Mouse (Mus musculus) frontal cortex, adult (tissue): ENCODE measurements around the gene Ganc.

ENCODE experiments used
- ATAC-seq: cut with Nextera tagmentation; 2 replicates; pipeline ENCODE4 v1.9.2; 2017; ENCODE audit warnings: mild to moderate bottlenecking, moderate library complexity, mixed read lengths; ENCODE audit not compliant: low TSS enrichment

The Ganc gene

GRCm38 (mm10) chr2:120403653-120403985 is at the start of gene Ganc:
Ganc (plus strand) TSS chr2:120403896.
- ATAC-seq, result peak; percentile 64

GRCm38 (mm10) chr2:120360425-120360824 is 43.3 kb upstream of the Ganc start:
- ATAC-seq, result no peak

GRCm38 (mm10) chr2:120366501-120366900 is 37.2 kb upstream of the Ganc start:
- no peak for ATAC-seq

GRCm38 (mm10) chr2:120367416-120368207 is 36.1 kb upstream of the Ganc start:
- ATAC-seq, result no peak

GRCm38 (mm10) chr2:120373858-120374257 is 29.8 kb upstream of the Ganc start:
- ATAC-seq, result no peak

GRCm38 (mm10) chr2:120386264-120386663 is 17.4 kb upstream of the Ganc start:
- ATAC-seq, result no peak

GRCm38 (mm10) chr2:120387291-120387690 is 16.4 kb upstream of the Ganc start:
- no peak for ATAC-seq

GRCm38 (mm10) chr2:120389376-120389775 is 14.3 kb upstream of the Ganc start:
- ATAC-seq, result no peak

GRCm38 (mm10) chr2:120390934-120391333 is 12.8 kb upstream of the Ganc start:
- no peak for ATAC-seq

GRCm38 (mm10) chr2:120392406-120392805 is 11.3 kb upstream of the Ganc start:
- no peak for ATAC-seq

- no peak for ATAC-seq
Measured at GRCm38 (mm10) chr2:120397951-120398350, 5.7 kb upstream of the Ganc start.

- ATAC-seq, result no peak
Measured at GRCm38 (mm10) chr2:120402813-120403212, 883 bp upstream of the Ganc start.

GRCm38 (mm10) chr2:120403986-120404822 is 508 bp downstream of the Ganc start, which contains the start of gene Tmem87a:
Tmem87a (minus strand) TSS chr2:120404113.
- peak; percentile 99 for ATAC-seq

GRCm38 (mm10) chr2:120404823-120405765 is 1.4 kb downstream of the Ganc start:
- ATAC-seq, result no peak

GRCm38 (mm10) chr2:120411096-120411628 is 7.5 kb downstream of the Ganc start:
- no peak for ATAC-seq

GRCm38 (mm10) chr2:120414113-120414512 is 10.4 kb downstream of the Ganc start:
- peak; percentile 69; the same call in 1 of the 2 replicates for ATAC-seq

GRCm38 (mm10) chr2:120414738-120415414 is 11.2 kb downstream of the Ganc start:
- ATAC-seq, result peak; percentile 90

- no peak for ATAC-seq
Measured at GRCm38 (mm10) chr2:120424386-120424785, 20.7 kb downstream of the Ganc start.

- ATAC-seq, result no peak
Measured at GRCm38 (mm10) chr2:120444486-120444885, 40.8 kb downstream of the Ganc start.

- ATAC-seq, result no peak
Measured at GRCm38 (mm10) chr2:120446373-120446772, 42.7 kb downstream of the Ganc start.

GRCm38 (mm10) chr2:120447306-120447705 is 43.6 kb downstream of the Ganc start:
- ATAC-seq, result no peak
